Mouse (Mus musculus): ENCODE results near the gene Tspan2. TPM values are rescaled to one million over a fixed set of nuclear protein-coding genes. Genes with fewer than 3 reads are reported as not detected.

Tspan2 gene
- total and polyA plus RNA-seq, 3 experiments, result 0.11 TPM; not detected in 2

GRCm38 (mm10) chr3:102731112-102731511 lies 3.2 kb upstream of the Tspan2 start:
- TF ChIP-seq GATA1 (IDR thresholded peaks at IDR 0.05; ENCODE audit: borderline replicate concordance, low read length) (no peak), GATA2 (IDR thresholded peaks at IDR 0.05; ENCODE audit: borderline replicate concordance, low read depth, low read length) (no peak), CTCF (IDR thresholded peaks at IDR 0.05; ENCODE audit: low read depth, low read length) (no peak), POLR2AphosphoS5 (IDR thresholded peaks at IDR 0.05; ENCODE audit: insufficient replicate concordance, low read depth, low read length) (no peak), TAL1 (conservative IDR thresholded peaks at IDR 0.05; ENCODE audit: low read depth, low read length) (no peak)
- no peak for ATAC-seq (ENCODE audit: extremely low read depth, insufficient number of reproducible peaks, low FRiP score, poor library complexity, severe bottlenecking)

DNA sequence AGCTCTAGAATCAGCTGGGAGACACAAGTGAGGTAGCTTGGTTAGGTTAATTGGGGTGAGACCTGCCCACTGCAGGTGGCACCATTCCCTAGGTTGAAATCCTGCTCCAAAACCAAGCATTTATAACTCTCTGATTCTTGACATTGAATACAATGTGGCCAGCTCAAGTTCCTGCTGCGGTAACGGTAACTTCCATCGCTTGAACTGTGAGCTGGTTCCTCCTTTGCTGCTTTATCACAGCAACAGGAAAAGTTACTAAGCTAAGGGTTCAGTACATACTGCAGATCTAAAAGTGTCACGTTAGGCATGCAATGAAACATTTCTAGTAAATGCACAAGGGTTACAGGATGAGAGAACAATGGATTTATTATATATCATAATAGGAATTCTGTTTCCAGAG lies 1.7 kb upstream of the Tspan2 start:
- no peak overlapping the region for H3K4me3 ChIP-seq (ENCODE audit: low read depth, low read length)

More at GRCm38 (mm10) chr3:102731112-102731511, 3.2 kb upstream of the Tspan2 start:
- no peaks in the 10 kb centered on the region for H3K27me3 ChIP-seq (ENCODE audit: insufficient read depth, low read length)
- DNase-seq (ENCODE audit: low spot score), result no peak
- no peaks in the 10 kb centered on the region for H3K4me1 ChIP-seq (ENCODE audit: insufficient read depth, low read depth, low read length)
- no peaks in the 10 kb centered on the region for H3K9me3 ChIP-seq (replicated peaks)
- H3K4me3 ChIP-seq (ENCODE audit: low read depth, low read length), result no peak overlapping the region
- H3K36me3 ChIP-seq (replicated peaks), result no peaks in the 10 kb centered on the region

GRCm38 (mm10) chr3:102733050-102733449 lies 1.3 kb upstream of the Tspan2 start:
- no peaks in the 10 kb centered on the region for H3K27me3 ChIP-seq (ENCODE audit: insufficient read depth, low read length)
- no peak overlapping the region for H3K4me3 ChIP-seq (ENCODE audit: low read depth, low read length)
- DNase-seq (ENCODE audit: low spot score), result no peak
- H3K9me3 ChIP-seq (replicated peaks), result no peaks in the 10 kb centered on the region
- no peak for ATAC-seq (ENCODE audit: extremely low read depth, insufficient number of reproducible peaks, low FRiP score, poor library complexity, severe bottlenecking)
- TF ChIP-seq TAL1 (conservative IDR thresholded peaks at IDR 0.05; ENCODE audit: low read depth, low read length) (no peak), POLR2AphosphoS5 (IDR thresholded peaks at IDR 0.05; ENCODE audit: insufficient replicate concordance, low read depth, low read length) (no peak), GATA1 (IDR thresholded peaks at IDR 0.05; ENCODE audit: borderline replicate concordance, low read length) (no peak), CTCF (IDR thresholded peaks at IDR 0.05; ENCODE audit: low read depth, low read length) (no peak)
- no peaks in the 10 kb centered on the region for H3K36me3 ChIP-seq (replicated peaks)
- H3K4me1 ChIP-seq (ENCODE audit: insufficient read depth, low read depth, low read length), result no peaks in the 10 kb centered on the region

More for the DNA sequence above, 1.7 kb upstream of the Tspan2 start:
- H3K36me3 ChIP-seq (replicated peaks), result no peaks in the 10 kb centered on the region
- H3K27me3 ChIP-seq (ENCODE audit: insufficient read depth, low read length), result no peaks in the 10 kb centered on the region
- DNase-seq (ENCODE audit: low spot score) (no peak), ATAC-seq (ENCODE audit: extremely low read depth, insufficient number of reproducible peaks, low FRiP score, poor library complexity, severe bottlenecking) (no peak)
- H3K9me3 ChIP-seq (replicated peaks), result no peaks in the 10 kb centered on the region
- H3K4me1 ChIP-seq (ENCODE audit: insufficient read depth, low read depth, low read length), result no peaks in the 10 kb centered on the region
- TF ChIP-seq TAL1 (conservative IDR thresholded peaks at IDR 0.05; ENCODE audit: low read depth, low read length) (no peak), POLR2AphosphoS5 (IDR thresholded peaks at IDR 0.05; ENCODE audit: insufficient replicate concordance, low read depth, low read length) (no peak), GATA2 (IDR thresholded peaks at IDR 0.05; ENCODE audit: borderline replicate concordance, low read depth, low read length) (no peak), CTCF (IDR thresholded peaks at IDR 0.05; ENCODE audit: low read depth, low read length) (no peak), GATA1 (IDR thresholded peaks at IDR 0.05; ENCODE audit: borderline replicate concordance, low read length) (no peak)

- no peaks in the 10 kb centered on the region for H3K27me3 ChIP-seq (ENCODE audit: insufficient read depth, low read length)
- no peak overlapping the region for H3K4me3 ChIP-seq (ENCODE audit: low read depth, low read length)
- H3K9me3 ChIP-seq (replicated peaks), result no peaks in the 10 kb centered on the region
- TF ChIP-seq GATA2 (IDR thresholded peaks at IDR 0.05; ENCODE audit: borderline replicate concordance, low read depth, low read length) (no peak), CTCF (IDR thresholded peaks at IDR 0.05; ENCODE audit: low read depth, low read length) (no peak), TAL1 (conservative IDR thresholded peaks at IDR 0.05; ENCODE audit: low read depth, low read length) (no peak), GATA1 (IDR thresholded peaks at IDR 0.05; ENCODE audit: borderline replicate concordance, low read length) (no peak), POLR2AphosphoS5 (IDR thresholded peaks at IDR 0.05; ENCODE audit: insufficient replicate concordance, low read depth, low read length) (no peak)
- H3K36me3 ChIP-seq (replicated peaks), result no peaks in the 10 kb centered on the region
- DNase-seq (ENCODE audit: low spot score), result no peak
- ATAC-seq (ENCODE audit: extremely low read depth, insufficient number of reproducible peaks, low FRiP score, poor library complexity, severe bottlenecking), result no peak
- no peaks in the 10 kb centered on the region for H3K4me1 ChIP-seq (ENCODE audit: insufficient read depth, low read depth, low read length)
These were observed 405 bp upstream of the Tspan2 start for GRCm38 (mm10) chr3:102733936-102734312.

DNA sequence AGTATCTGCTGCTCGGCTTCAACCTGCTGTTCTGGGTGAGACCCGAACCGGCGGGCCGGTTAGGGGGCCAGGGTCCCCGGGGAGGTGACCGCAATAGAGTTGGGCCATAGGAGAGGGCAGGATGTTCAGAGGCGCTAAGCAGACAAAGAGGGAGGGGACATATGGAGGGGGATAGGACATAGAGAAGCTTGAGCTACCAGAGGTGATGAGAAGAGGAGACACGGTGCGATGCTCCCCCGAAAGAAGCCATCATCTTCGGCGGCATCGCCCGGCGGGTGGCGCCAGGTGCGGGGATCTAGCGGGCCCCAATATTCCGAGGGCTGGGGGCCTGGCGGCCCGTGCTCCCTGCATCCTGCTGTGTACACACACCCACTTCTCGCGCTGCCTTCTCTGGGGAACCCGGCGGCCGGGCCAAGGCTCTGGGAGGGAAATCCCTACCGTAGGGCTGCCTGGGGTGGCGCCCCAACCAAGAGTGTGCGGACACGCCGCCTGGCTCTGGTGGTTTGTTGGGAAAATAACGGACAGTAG lies 766 bp downstream of the Tspan2 start:
- no peaks in the 10 kb centered on the region for H3K9me3 ChIP-seq (replicated peaks)

GRCm38 (mm10) chr3:102735638-102736037 lies 1.3 kb downstream of the Tspan2 start:
- Histone ChIP-seq H3K9me3 (replicated peaks) (no peaks in the 10 kb centered on the region), H3K27me3 (ENCODE audit: insufficient read depth, low read length) (no peaks in the 10 kb centered on the region), H3K4me1 (ENCODE audit: insufficient read depth, low read depth, low read length) (no peaks in the 10 kb centered on the region), H3K36me3 (replicated peaks) (no peaks in the 10 kb centered on the region), H3K4me3 (ENCODE audit: low read depth, low read length) (no peak overlapping the region)
- DNase-seq (ENCODE audit: low spot score) (no peak), ATAC-seq (ENCODE audit: extremely low read depth, insufficient number of reproducible peaks, low FRiP score, poor library complexity, severe bottlenecking) (no peak)
- TF ChIP-seq POLR2AphosphoS5 (IDR thresholded peaks at IDR 0.05; ENCODE audit: insufficient replicate concordance, low read depth, low read length), result no peak
- no peak for TF ChIP-seq GATA2 (IDR thresholded peaks at IDR 0.05; ENCODE audit: borderline replicate concordance, low read depth, low read length)
- TF ChIP-seq GATA1 (IDR thresholded peaks at IDR 0.05; ENCODE audit: borderline replicate concordance, low read length), result no peak

More for the DNA sequence above, 766 bp downstream of the Tspan2 start:
- DNase-seq (ENCODE audit: low spot score), result no peak
- Histone ChIP-seq H3K4me1 (ENCODE audit: insufficient read depth, low read depth, low read length) (no peaks in the 10 kb centered on the region), H3K27me3 (ENCODE audit: insufficient read depth, low read length) (no peaks in the 10 kb centered on the region), H3K4me3 (ENCODE audit: low read depth, low read length) (no peak overlapping the region), H3K36me3 (replicated peaks) (no peaks in the 10 kb centered on the region)
- no peak for TF ChIP-seq POLR2AphosphoS5 (IDR thresholded peaks at IDR 0.05; ENCODE audit: insufficient replicate concordance, low read depth, low read length)
- no peak for ATAC-seq (ENCODE audit: extremely low read depth, insufficient number of reproducible peaks, low FRiP score, poor library complexity, severe bottlenecking)

DNA sequence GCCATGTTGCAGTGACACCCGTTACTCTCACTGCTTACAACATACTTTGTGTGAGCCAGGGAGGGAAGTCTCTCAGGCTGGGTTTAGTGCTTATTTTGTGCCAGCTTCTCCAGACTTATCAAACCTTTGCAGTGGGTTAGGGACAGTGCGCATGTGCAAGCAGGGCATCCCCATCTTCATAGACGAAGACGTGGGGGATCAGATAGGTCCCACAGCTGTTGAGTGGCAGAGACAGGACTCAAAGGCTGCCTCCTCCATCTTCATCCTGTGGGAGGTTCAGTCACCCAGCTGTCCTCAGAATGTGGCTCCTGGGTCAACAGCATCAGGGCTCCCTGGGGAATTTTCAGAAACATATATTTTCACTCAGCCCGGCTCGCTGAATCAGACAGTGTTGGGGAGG lies 2.1 kb downstream of the Tspan2 start:
- no peaks in the 10 kb centered on the region for H3K27me3 ChIP-seq (ENCODE audit: insufficient read depth, low read length)
- no peaks in the 10 kb centered on the region for H3K4me1 ChIP-seq (ENCODE audit: insufficient read depth, low read depth, low read length)
- H3K9me3 ChIP-seq (replicated peaks), result no peaks in the 10 kb centered on the region
- no peaks in the 10 kb centered on the region for H3K36me3 ChIP-seq (replicated peaks)
- no peak for ATAC-seq (ENCODE audit: extremely low read depth, insufficient number of reproducible peaks, low FRiP score, poor library complexity, severe bottlenecking)
- TF ChIP-seq TAL1 (conservative IDR thresholded peaks at IDR 0.05; ENCODE audit: low read depth, low read length), result no peak
- DNase-seq (ENCODE audit: low spot score), result no peak
- no peak overlapping the region for H3K4me3 ChIP-seq (ENCODE audit: low read depth, low read length)
